Mouse (Mus musculus) liver, postnatal 0 days (tissue): ENCODE results near the gene Olfr1246. TPM values are rescaled to one million over a fixed set of nuclear protein-coding genes. Genes with fewer than 3 reads are reported as not detected.
"Not testable (repeated sequence)": the region's sequence is repeated elsewhere in the genome, so short reads cannot be mapped to it uniquely, and the experiment has no call there.

ENCODE experiments used
- ATAC-seq: fragments of 200-750 bp; cut with Nextera tagmentation; 2 replicates; pipeline ENCODE4 v1.8.0; 2017; ENCODE audit warnings: mild to moderate bottlenecking, moderate library complexity
- DNase-seq: peaks from one replicate; pipeline ENCODE4 v3.0.0-alpha.2; 2016
- H3K27ac ChIP-seq: fragments of 300-500 bp; sonication (generic); 2 replicates; pipeline ENCODE4 v1.5.1; 2014; ENCODE audit warnings: antibody characterized with exemption, moderate library complexity, mild to moderate bottlenecking, low read depth
- H3K27me3 ChIP-seq: fragments of 300-500 bp; sonication (generic); 2 replicates; pipeline ENCODE4 v1.6.1; 2014; ENCODE audit warnings: low read length, control low read depth, mixed read lengths; ENCODE audit not compliant: insufficient read depth
- H3K36me3 ChIP-seq: fragments of 300-500 bp; sonication (generic); replicated peaks from 2 replicates; pipeline ENCODE4 v1.6.1; 2014; ENCODE audit warnings: mild to moderate bottlenecking, control low read depth, low read length, moderate library complexity, mixed read lengths; ENCODE audit not compliant: insufficient read depth
- H3K4me1 ChIP-seq: fragments of 300-500 bp; sonication (generic); 2 replicates; pipeline ENCODE4 v1.6.1; 2014; ENCODE audit warnings: antibody characterized with exemption, mild to moderate bottlenecking, control low read depth; ENCODE audit not compliant: insufficient read depth
- H3K4me2 ChIP-seq: fragments of 300-500 bp; sonication (generic); 2 replicates; pipeline ENCODE4 v1.6.1; 2014; ENCODE audit warnings: low read depth, mild to moderate bottlenecking, low read length, moderate library complexity, mixed read lengths
- H3K4me3 ChIP-seq: fragments of 300-500 bp; sonication (generic); 2 replicates; pipeline ENCODE4 v1.5.1; 2014; ENCODE audit warnings: low read depth, low read length
- H3K9ac ChIP-seq: fragments of 300-500 bp; sonication (generic); replicated peaks from 2 replicates; pipeline ENCODE4 v1.6.1; 2014; ENCODE audit warnings: mild to moderate bottlenecking, moderate library complexity
- H3K9me3 ChIP-seq: fragments of 300-500 bp; sonication (generic); 2 replicates; pipeline ENCODE4 v1.6.1; 2016; ENCODE audit warnings: mild to moderate bottlenecking, control low read depth, low read length, mixed read lengths
- CTCF ChIP-seq: sonication (generic); IDR thresholded peaks from 2 replicates; pipeline ENCODE4 v1.5.1; 2016; ENCODE audit warnings: antibody characterized with exemption, low read depth
- EP300 ChIP-seq: IDR thresholded peaks from 2 replicates; pipeline ENCODE4 v1.6.1; 2016; ENCODE audit warnings: antibody characterized with exemption, low read depth, mild to moderate bottlenecking
- WGBS: fragments of 180-500 bp; shearing (Covaris S2); extraction: QIAGEN DNeasy Blood & Tissue Kit; methylation state at CpG from one replicate; pipeline ENCODE4 v1.1.7; 2014; ENCODE audit not compliant: insufficient replicate concordance; 5-methylcytosine and 5-hydroxymethylcytosine counted together
- polyA plus RNA-seq: library from polyadenylated mRNA; unstranded; fragments of >200 nt; fragmentation: Nextera tagmentation; extraction: Ambion mirVana; gene quantifications from 2 replicates; pipeline ENCODE4 v1.2.1, GENCODE M21; 2015

Gene Olfr1246
- polyA plus RNA-seq, result not detected in 2 replicates

DNA sequence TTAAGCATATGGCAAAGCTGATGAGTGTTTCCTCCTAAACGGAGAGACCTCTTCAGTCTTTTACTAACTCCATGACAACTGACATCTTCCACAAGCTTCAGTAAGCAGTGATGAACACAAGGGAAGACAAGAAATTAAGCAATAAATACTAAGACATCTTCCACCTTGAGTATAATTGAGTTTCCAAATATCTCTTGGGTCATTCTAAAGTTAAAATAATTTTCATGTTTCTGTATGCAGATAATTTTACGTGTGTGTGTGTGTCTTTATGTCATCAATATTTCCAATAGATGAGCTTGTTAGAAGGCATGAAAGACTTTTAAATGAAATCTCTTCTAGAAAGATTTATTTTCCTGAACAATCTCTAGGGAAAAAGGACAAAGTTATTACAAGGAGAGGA is at the start of gene Olfr1246:
Olfr1246 (minus strand) TSS at position 101 of the 400 bp plus-strand sequence.
- WGBS, result 81% methylated on average over 2 of the region's 2 CpGs
- DNase-seq (no peak), ATAC-seq (no peak)
- H3K4me3 ChIP-seq, result no peak within 1 kb of the TSS
- no peaks in the 10 kb centered on the region for H3K36me3 ChIP-seq
- no peak for TF ChIP-seq CTCF
- no peak for TF ChIP-seq EP300
- no peak within 1 kb of the TSS for H3K27ac ChIP-seq
- no peaks in the 10 kb centered on the region for H3K4me1 ChIP-seq
- no peak within 1 kb of the TSS for H3K4me2 ChIP-seq
- no peak within 1 kb of the TSS for H3K9ac ChIP-seq
- no peaks in the 10 kb centered on the region for H3K27me3 ChIP-seq
- H3K9me3 ChIP-seq, result no peaks in the 10 kb centered on the region

- H3K27ac ChIP-seq, result no peak within 1 kb of the TSS
- no peaks in the 10 kb centered on the region for H3K27me3 ChIP-seq
- no peaks in the 10 kb centered on the region for H3K4me1 ChIP-seq
- WGBS, result 78% methylated on average over 2 of the region's 2 CpGs
- no peak within 1 kb of the TSS for H3K9ac ChIP-seq
- no peak within 1 kb of the TSS for H3K4me3 ChIP-seq
- no peak for TF ChIP-seq CTCF
- no peak for TF ChIP-seq EP300
- DNase-seq (no peak), ATAC-seq (no peak)
- no peaks in the 10 kb centered on the region for H3K9me3 ChIP-seq
- H3K4me2 ChIP-seq, result no peak within 1 kb of the TSS
- no peaks in the 10 kb centered on the region for H3K36me3 ChIP-seq
These were observed 41.9 kb upstream of the Olfr1246 start, which contains the start of gene Olfr1249 for GRCm38 (mm10) chr2:89634883-89635282. Gene Olfr1249, minus strand, starts transcription at chr2:89634983.

DNA sequence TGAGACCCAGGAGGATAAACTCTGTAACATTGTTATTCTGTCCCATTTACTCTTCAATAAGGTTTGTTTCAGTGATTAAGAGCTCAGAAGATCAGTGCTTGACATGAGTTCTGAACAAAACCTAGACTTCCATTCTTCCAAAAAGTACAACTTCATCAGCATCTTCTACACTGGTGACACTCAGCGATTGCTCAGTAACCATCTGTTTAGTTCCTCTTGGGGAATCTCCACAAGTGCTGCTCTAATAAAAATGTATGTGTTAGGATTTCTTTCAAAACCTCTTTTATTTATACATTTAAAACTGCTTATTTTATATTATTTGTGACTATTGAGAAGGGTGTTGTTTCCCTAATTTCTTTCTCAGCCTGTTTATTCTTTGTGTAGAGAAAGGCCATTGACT is 25.2 kb upstream of the Olfr1246 start, which contains the start of gene Olfr1248:
Olfr1248 (minus strand) TSS at position 101 of the 400 bp plus-strand sequence.
- not testable (repeated sequence) for H3K36me3 ChIP-seq, H3K27me3 ChIP-seq, H3K4me1 ChIP-seq, H3K9me3 ChIP-seq, ATAC-seq, H3K4me3 ChIP-seq, H3K27ac ChIP-seq, H3K9ac ChIP-seq, DNase-seq, H3K4me2 ChIP-seq
- WGBS, result 94% methylated on average over 1 of the region's 1 CpGs

DNA sequence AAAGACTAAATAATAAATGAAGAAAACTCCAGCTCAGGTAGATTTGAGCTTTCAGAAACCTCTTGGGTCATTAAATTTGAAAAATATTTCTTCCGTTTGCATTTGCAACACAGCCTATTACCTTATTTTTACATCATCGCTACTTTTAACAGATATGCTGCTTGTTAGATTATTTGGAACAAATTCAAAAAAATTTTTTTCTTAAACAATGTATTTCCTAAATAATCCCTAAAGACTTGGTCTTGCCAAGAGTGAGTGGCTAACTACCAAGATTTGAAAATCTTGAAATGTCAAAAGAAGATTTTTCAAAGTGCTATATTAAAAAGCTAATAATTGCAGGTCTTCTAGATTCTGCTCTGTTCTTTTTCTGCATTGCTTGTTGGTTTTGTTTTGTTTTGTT is 21.1 kb upstream of the Olfr1246 start, which contains the start of gene Olfr1247:
Olfr1247 (minus strand) TSS at position 101 of the 400 bp plus-strand sequence.
- Histone ChIP-seq H3K4me2 (no peak within 1 kb of the TSS), H3K4me3 (no peak within 1 kb of the TSS), H3K27ac (no peak within 1 kb of the TSS), H3K27me3 (no peaks in the 10 kb centered on the region), H3K9ac (no peak within 1 kb of the TSS), H3K9me3 (no peaks in the 10 kb centered on the region), H3K36me3 (no peaks in the 10 kb centered on the region), H3K4me1 (no peaks in the 10 kb centered on the region)
- DNase-seq, result no peak
- WGBS, result 86% methylated on average over 2 of the region's 2 CpGs
- TF ChIP-seq EP300 (no peak), CTCF (no peak)
- ATAC-seq, result no peak

- DNase-seq, result no peak
- WGBS, result 70% methylated on average over 1 of the region's 1 CpGs
- Histone ChIP-seq H3K4me3 (no peak within 1 kb of the TSS), H3K27ac (no peak within 1 kb of the TSS), H3K36me3 (no peaks in the 10 kb centered on the region), H3K9me3 (no peaks in the 10 kb centered on the region), H3K9ac (no peak within 1 kb of the TSS), H3K4me2 (no peak within 1 kb of the TSS), H3K4me1 (no peaks in the 10 kb centered on the region), H3K27me3 (no peaks in the 10 kb centered on the region)
- no peak for ATAC-seq
- TF ChIP-seq EP300, result no peak
- TF ChIP-seq CTCF, result no peak
These were observed 14.6 kb downstream of the Olfr1246 start, which contains the start of gene Olfr1245 for GRCm38 (mm10) chr2:89578347-89578746. Gene Olfr1245, minus strand, starts transcription at chr2:89578447.

- H3K4me1 ChIP-seq, H3K4me2 ChIP-seq, H3K4me3 ChIP-seq, H3K9ac ChIP-seq, ATAC-seq, DNase-seq, H3K9me3 ChIP-seq, H3K36me3 ChIP-seq, H3K27me3 ChIP-seq, H3K27ac ChIP-seq: not testable (repeated sequence)
- 50% methylated on average over 2 of the region's 2 CpGs for WGBS
These were observed 30.3 kb downstream of the Olfr1246 start for GRCm38 (mm10) chr2:89562706-89563105.

DNA sequence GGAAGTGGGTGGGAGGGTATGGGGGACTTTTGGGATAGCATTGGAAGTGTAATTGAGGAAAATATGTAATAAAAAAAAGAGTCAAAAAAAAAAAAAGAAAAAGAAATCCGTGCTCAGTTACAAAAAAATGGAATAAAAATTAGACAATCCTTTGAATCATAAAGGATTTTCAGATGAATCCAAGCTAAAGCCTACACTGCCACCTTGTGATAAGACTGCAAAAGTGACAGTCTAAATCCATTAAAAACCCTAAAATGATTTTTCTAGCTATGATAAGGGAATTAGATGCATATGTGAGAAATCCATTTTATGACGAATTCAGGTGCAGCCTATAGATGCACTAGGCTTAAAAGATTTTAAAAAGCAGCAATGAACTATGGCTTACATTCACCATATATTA is 48.4 kb downstream of the Olfr1246 start:
- H3K4me1 ChIP-seq, result no peaks in the 10 kb centered on the region
- no peak for ATAC-seq
- WGBS, result 50% methylated on average over 2 of the region's 2 CpGs

More for the DNA sequence above, 48.4 kb downstream of the Olfr1246 start:
- TF ChIP-seq EP300 (no peak), CTCF (no peak)
- DNase-seq, result no peak
- H3K9me3 ChIP-seq, result no peaks in the 10 kb centered on the region
- no peaks in the 10 kb centered on the region for H3K27me3 ChIP-seq
- no peaks in the 10 kb centered on the region for H3K36me3 ChIP-seq
- no peak overlapping the region for H3K27ac ChIP-seq
- H3K4me2 ChIP-seq, result no peak overlapping the region
- no peak overlapping the region for H3K4me3 ChIP-seq
- no peak overlapping the region for H3K9ac ChIP-seq
